Mouse (Mus musculus) layer of hippocampus, postnatal 36 days (tissue): ENCODE results near the gene Klk1b1. TPM values are rescaled to one million over a fixed set of nuclear protein-coding genes. Genes with fewer than 3 reads are reported as not detected.
"Not testable (repeated sequence)": the region's sequence is repeated elsewhere in the genome, so short reads cannot be mapped to it uniquely, and the experiment has no call there.

Source experiments
- DNase-seq, 2 experiments: peaks; one replicate each; pipeline ENCODE4 v3.0.0; 2022
- total RNA-seq, 2 experiments: library from RNA; stranded (reverse); gene quantifications; 2 replicates each; pipeline ENCODE4 v1.2.3; 2021

Gene Klk1b1
- total RNA-seq, 2 experiments from 2014 or later: not detected

- not testable (repeated sequence) for DNase-seq
Measured at GRCm38 (mm10) chr7:44011868-44012267, 45.3 kb downstream of the Klk1b1 start, which contains the start of gene Klk1b26. Gene Klk1b26 (plus strand): TSS chr7:44012168.

GRCm38 (mm10) chr7:44014666-44015065, 48.1 kb downstream of the Klk1b1 start:
- DNase-seq: peak in 1 of 2 experiments; percentile 3

- no peak for DNase-seq
Measured at GRCm38 (mm10) chr7:44015071-44015470, 48.5 kb downstream of the Klk1b1 start.

Other genes with a start within 250 kb of the Klk1b1 start
- gene Klk12, start 197.9 kb upstream of the Klk1b1 start, total RNA-seq: not detected
- not detected for gene Klk11, start 192.1 kb upstream of the Klk1b1 start, total RNA-seq
- under 1 TPM; 0.83 to 1.00 TPM for gene Klk10, start 185.7 kb upstream of the Klk1b1 start, total RNA-seq
- gene Klk9, start 174.9 kb upstream of the Klk1b1 start, total RNA-seq: not detected
- 10 to 100 TPM; 25.4 to 31.7 TPM for gene Klk8, start 169.2 kb upstream of the Klk1b1 start, total RNA-seq
- gene Klk7, start 155.5 kb upstream of the Klk1b1 start, total RNA-seq: under 1 TPM; 0.38 to 0.47 TPM
- gene Klk6, start 142.3 kb upstream of the Klk1b1 start, total RNA-seq: under 1 TPM in 1 of 2 experiments, not detected in 1; 0.87 TPM
- not detected for gene Klk5, start 124.8 kb upstream of the Klk1b1 start, total RNA-seq
- not detected for gene Klk4, start 85.6 kb upstream of the Klk1b1 start, total RNA-seq
- gene Klk15, start 33.0 kb upstream of the Klk1b1 start, total RNA-seq: not detected
- gene Klk1b8, start 16.1 kb upstream of the Klk1b1 start, total RNA-seq: not detected
- not detected for gene Klk1b9, start 9.3 kb downstream of the Klk1b1 start, total RNA-seq
- not detected for gene Klk1b11, start 29.1 kb downstream of the Klk1b1 start, total RNA-seq
- not detected for gene Klk1b26, start 45.4 kb downstream of the Klk1b1 start, total RNA-seq
- not detected for gene Klk1b27, start 85.5 kb downstream of the Klk1b1 start, total RNA-seq
- not detected for gene Klk1b21, start 135.6 kb downstream of the Klk1b1 start, total RNA-seq
- gene Klk1b22, start 145.9 kb downstream of the Klk1b1 start, total RNA-seq: not detected
- not detected for gene Klk1b16, start 170.0 kb downstream of the Klk1b1 start, total RNA-seq
- not detected for gene Klk1b24, start 221.5 kb downstream of the Klk1b1 start, total RNA-seq
- gene Klk1b3, start 231.4 kb downstream of the Klk1b1 start, total RNA-seq: not detected
- not detected for gene Klk1b4, start 240.7 kb downstream of the Klk1b1 start, total RNA-seq
- gene Klk1b5, start 249.2 kb downstream of the Klk1b1 start, total RNA-seq: not detected